Mouse (Mus musculus) lung, embryonic 14.5 days (tissue): ENCODE results near the gene 4931422A03Rik. TPM values are rescaled to one million over a fixed set of nuclear protein-coding genes. Genes with fewer than 3 reads are reported as not detected.

ENCODE experiments used
- ATAC-seq: fragments of 200-750 bp; cut with Nextera tagmentation; 2 replicates; pipeline ENCODE4 v1.8.0; 2017; ENCODE audit warnings: mild to moderate bottlenecking, moderate TSS enrichment, moderate library complexity; ENCODE audit not compliant: insufficient read depth
- DNase-seq: peaks from one replicate; pipeline ENCODE4 v3.0.0-alpha.2; 2015
- H3K27ac ChIP-seq: fragments of 300-500 bp; sonication (generic); 2 replicates; pipeline ENCODE4 v1.5.1; 2014; ENCODE audit warnings: low read depth, mild to moderate bottlenecking, moderate library complexity
- H3K27me3 ChIP-seq: fragments of 300-500 bp; sonication (generic); 2 replicates; pipeline ENCODE4 v1.6.1; 2014; ENCODE audit warnings: low read length, control low read depth; ENCODE audit not compliant: insufficient read depth
- H3K36me3 ChIP-seq: fragments of 300-500 bp; sonication (generic); 2 replicates; pipeline ENCODE4 v1.6.1; 2014; ENCODE audit warnings: control low read depth; ENCODE audit not compliant: insufficient read depth
- H3K4me1 ChIP-seq: fragments of 300-500 bp; sonication (generic); 2 replicates; pipeline ENCODE4 v1.6.1; 2014; ENCODE audit warnings: antibody characterized with exemption, control low read depth; ENCODE audit not compliant: insufficient read depth
- H3K4me2 ChIP-seq: fragments of 300-500 bp; sonication (generic); 2 replicates; pipeline ENCODE4 v1.6.1; 2014; ENCODE audit warnings: mild to moderate bottlenecking
- H3K4me3 ChIP-seq: fragments of 300-500 bp; sonication (generic); 2 replicates; pipeline ENCODE4 v1.5.1; 2014; ENCODE audit warnings: low read depth, low read length
- H3K9ac ChIP-seq: fragments of 300-500 bp; sonication (generic); 2 replicates; pipeline ENCODE4 v1.6.1; 2014
- H3K9me3 ChIP-seq: fragments of 300-500 bp; sonication (generic); 2 replicates; pipeline ENCODE4 v1.6.1; 2016; ENCODE audit warnings: low read depth, low read length, control low read depth
- CTCF ChIP-seq: IDR thresholded peaks from 2 replicates; pipeline ENCODE4 v1.5.1; 2016; ENCODE audit warnings: antibody characterized with exemption, low read depth
- WGBS: fragments of 180-500 bp; shearing (Covaris S2); extraction: QIAGEN DNeasy Blood & Tissue Kit; methylation state at CpG from one replicate; pipeline ENCODE4 v1.1.7; 2014; 5-methylcytosine and 5-hydroxymethylcytosine counted together
- polyA plus RNA-seq: library from polyadenylated mRNA; unstranded; fragments of >200 nt; fragmentation: Nextera tagmentation; extraction: Ambion mirVana; gene quantifications from 2 replicates; pipeline ENCODE4 v1.2.1, GENCODE M21; 2014

4931422A03Rik gene
- polyA plus RNA-seq, 1 experiment from 2014 or later = 2.1 TPM

DNA sequence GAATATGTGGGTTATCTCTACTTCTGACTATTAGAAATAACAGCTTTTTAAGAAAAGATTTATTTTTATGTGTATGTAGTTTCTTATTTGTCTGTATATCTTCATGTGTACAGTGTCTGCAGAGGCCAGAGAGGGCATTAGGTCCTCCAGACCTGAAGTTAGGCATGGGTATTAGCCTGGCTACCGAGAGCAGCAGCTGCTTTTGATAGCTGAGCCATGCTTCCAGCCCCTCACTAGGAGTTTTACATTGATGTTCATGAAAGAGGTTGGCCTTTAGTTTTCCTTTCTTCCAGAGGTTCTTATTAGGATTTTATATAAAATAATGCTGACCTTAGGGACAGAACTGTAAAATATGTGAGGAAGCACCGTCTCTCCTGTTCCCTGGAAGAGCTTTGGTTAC lies 10.1 kb upstream of the 4931422A03Rik start:
- H3K27me3 ChIP-seq = no peaks in the 10 kb centered on the region
- no peaks in the 10 kb centered on the region for H3K9me3 ChIP-seq
- no peak overlapping the region for H3K9ac ChIP-seq
- no peaks in the 10 kb centered on the region for H3K4me1 ChIP-seq
- no peak overlapping the region for H3K27ac ChIP-seq
- TF ChIP-seq CTCF = no peak
- WGBS = 79% methylated on average over 2 of the region's 2 CpGs
- DNase-seq (no peak), ATAC-seq (no peak)
- H3K4me3 ChIP-seq = no peak overlapping the region
- no peak overlapping the region for H3K4me2 ChIP-seq
- H3K36me3 ChIP-seq = peaks cover 55% of the 10 kb centered on the region

DNA sequence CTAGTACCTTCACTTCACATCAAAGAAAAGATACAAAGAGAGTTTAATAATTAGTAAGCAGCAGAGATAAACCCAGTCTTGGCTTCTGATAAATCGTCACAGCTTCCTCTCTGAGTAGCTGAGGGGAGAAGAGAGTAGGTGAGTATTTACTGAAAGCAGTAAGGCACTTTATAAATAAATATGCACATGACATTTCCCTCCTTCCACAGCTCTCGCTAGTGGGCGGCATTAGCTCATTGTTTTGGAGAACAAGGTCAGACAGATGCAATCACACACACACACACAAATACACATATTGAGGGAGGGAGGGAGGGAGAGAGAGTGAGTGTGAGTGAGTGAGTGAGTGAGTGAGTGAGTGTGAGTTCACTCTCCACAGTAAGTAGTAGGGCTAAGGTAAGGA lies 8.2 kb upstream of the 4931422A03Rik start:
- H3K9me3 ChIP-seq = no peaks in the 10 kb centered on the region
- no peak for ATAC-seq
- no peak overlapping the region for H3K27ac ChIP-seq
- DNase-seq = no peak
- no peaks in the 10 kb centered on the region for H3K4me1 ChIP-seq
- no peak overlapping the region for H3K9ac ChIP-seq
- no peak for TF ChIP-seq CTCF
- peaks cover 50% of the 10 kb centered on the region for H3K36me3 ChIP-seq
- no peak overlapping the region for H3K4me3 ChIP-seq
- WGBS = 37% methylated on average over 3 of the region's 3 CpGs
- no peaks in the 10 kb centered on the region for H3K27me3 ChIP-seq
- no peak overlapping the region for H3K4me2 ChIP-seq

DNA sequence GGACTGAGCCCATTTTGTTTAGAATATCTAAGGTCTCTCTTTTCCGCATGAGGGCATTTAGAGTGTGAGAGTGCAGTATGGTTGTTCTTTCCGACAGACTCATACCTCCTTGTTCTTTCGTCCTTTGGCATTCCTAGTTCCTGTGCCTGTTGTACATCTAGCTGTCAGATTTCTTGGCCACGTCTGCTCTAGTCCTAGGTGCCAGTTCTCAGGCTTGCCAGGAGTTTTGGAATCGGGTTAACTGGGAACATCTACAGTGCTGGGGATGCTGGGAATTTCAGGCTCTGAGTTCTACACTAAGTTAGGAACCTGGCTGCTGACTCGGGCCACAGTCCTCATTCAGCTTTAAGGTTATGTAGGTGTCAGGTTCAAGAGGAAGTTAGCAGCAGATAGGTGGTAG lies 7.4 kb upstream of the 4931422A03Rik start:
- ATAC-seq (no peak), DNase-seq (no peak)
- 80% methylated on average over 6 of the region's 6 CpGs for WGBS
- TF ChIP-seq CTCF = no peak
- Histone ChIP-seq H3K36me3 (peaks cover 50% of the 10 kb centered on the region), H3K4me2 (no peak overlapping the region), H3K27me3 (no peaks in the 10 kb centered on the region), H3K4me3 (no peak overlapping the region), H3K4me1 (no peaks in the 10 kb centered on the region), H3K27ac (no peak overlapping the region), H3K9me3 (no peaks in the 10 kb centered on the region), H3K9ac (no peak overlapping the region)

DNA sequence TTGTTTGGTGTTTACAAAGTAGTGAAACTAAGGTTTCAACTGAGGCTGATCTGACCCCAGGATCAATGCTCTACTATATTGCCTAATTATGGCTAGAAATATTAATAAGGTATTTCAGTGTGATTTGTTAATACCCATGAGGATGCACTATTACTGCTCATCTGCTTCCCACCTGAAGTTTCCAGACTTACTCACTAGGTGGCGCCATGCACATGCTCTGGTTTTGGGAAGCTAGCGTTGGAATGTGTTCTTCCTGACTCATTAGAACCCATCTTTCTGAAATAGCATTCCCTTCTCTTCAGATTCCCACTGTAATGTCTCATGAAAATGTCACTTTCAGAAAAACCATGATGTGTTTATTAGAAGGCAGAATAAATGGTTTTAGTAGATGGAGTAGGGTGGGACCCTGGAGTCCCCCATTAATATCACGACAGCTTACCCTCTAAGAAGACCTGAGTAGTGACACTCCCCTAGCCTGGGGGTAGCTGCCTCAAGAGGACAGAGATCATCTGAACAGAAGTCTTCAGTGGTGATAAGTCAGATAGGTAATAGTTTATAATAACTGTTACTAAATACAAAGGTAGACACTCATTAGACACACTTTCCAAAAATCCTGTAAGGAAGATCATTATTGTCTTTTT lies 6.8 kb upstream of the 4931422A03Rik start:
- H3K9me3 ChIP-seq = no peaks in the 10 kb centered on the region
- H3K9ac ChIP-seq = no peak overlapping the region
- H3K4me2 ChIP-seq = no peak overlapping the region
- H3K27ac ChIP-seq = no peak overlapping the region
- peak; percentile 93 for TF ChIP-seq CTCF
- peaks cover 48% of the 10 kb centered on the region for H3K36me3 ChIP-seq
- DNase-seq = peak; percentile 89
- H3K4me1 ChIP-seq = 0 out of 2 replicates have a peak, but pooled peaks cover under 1% of the 10 kb centered on the region
- no peak overlapping the region for H3K4me3 ChIP-seq
- ATAC-seq = 0 out of 2 replicates have a peak, but pooled peaks have one; percentile 54
- 31% methylated on average over 3 of the region's 3 CpGs for WGBS
- H3K27me3 ChIP-seq = no peaks in the 10 kb centered on the region

DNA sequence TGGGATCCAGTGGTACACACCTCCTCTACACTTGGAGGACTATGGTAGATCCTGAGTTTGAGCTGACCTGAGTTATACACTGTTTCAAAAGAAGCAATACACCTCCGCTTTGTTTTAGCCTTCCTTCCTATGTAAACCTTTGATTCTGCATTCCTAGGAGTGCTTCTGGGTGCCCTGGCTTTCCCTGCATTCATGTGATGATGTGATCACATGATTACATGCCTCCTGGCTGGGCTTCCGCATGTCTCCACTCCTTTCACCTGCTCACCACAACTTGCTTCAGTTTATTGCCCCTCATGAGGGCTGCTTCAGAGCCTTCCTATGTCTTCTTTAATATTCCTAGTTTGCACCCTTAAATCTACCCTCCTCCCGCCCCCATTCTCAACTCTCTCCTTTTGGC lies 3.9 kb upstream of the 4931422A03Rik start:
- TF ChIP-seq CTCF = no peak
- no peaks in the 10 kb centered on the region for H3K9me3 ChIP-seq
- no peak overlapping the region for H3K4me3 ChIP-seq
- H3K9ac ChIP-seq = no peak overlapping the region
- H3K36me3 ChIP-seq = peaks cover 30% of the 10 kb centered on the region
- H3K4me1 ChIP-seq = 0 out of 2 replicates have a peak, but pooled peaks cover 2% of the 10 kb centered on the region
- H3K27me3 ChIP-seq = no peaks in the 10 kb centered on the region
- 91% methylated on average over 3 of the region's 3 CpGs for WGBS
- DNase-seq = no peak
- no peak overlapping the region for H3K27ac ChIP-seq
- no peak for ATAC-seq
- no peak overlapping the region for H3K4me2 ChIP-seq

DNA sequence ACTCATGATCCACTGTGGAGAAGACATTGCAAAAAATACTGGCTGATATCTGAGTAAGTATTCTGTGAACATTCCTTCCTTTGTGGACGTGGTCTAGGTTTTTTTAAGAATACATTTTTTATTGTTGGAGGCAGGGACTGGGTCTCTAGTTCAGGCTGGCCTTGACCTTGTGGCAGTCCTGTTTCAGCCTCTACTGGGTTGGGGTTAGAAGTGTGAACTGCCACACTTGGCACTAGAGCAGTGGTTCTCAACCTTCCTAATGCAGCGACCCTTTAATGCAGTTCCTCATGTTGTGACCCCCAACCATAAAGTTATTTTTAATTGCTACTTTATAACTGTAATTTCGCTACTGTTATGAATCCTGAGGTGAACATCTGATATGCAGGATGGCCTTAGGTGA lies 2.2 kb upstream of the 4931422A03Rik start:
- no peak overlapping the region for H3K4me2 ChIP-seq
- no peaks in the 10 kb centered on the region for H3K9me3 ChIP-seq
- DNase-seq (no peak), ATAC-seq (no peak)
- H3K4me3 ChIP-seq = no peak overlapping the region
- H3K36me3 ChIP-seq = peaks cover 14% of the 10 kb centered on the region
- no peak overlapping the region for H3K27ac ChIP-seq
- 74% methylated on average over 3 of the region's 3 CpGs for WGBS
- no peaks in the 10 kb centered on the region for H3K27me3 ChIP-seq
- no peak for TF ChIP-seq CTCF
- no peak overlapping the region for H3K9ac ChIP-seq
- 0 out of 2 replicates have a peak, but pooled peaks cover 2% of the 10 kb centered on the region for H3K4me1 ChIP-seq

DNA sequence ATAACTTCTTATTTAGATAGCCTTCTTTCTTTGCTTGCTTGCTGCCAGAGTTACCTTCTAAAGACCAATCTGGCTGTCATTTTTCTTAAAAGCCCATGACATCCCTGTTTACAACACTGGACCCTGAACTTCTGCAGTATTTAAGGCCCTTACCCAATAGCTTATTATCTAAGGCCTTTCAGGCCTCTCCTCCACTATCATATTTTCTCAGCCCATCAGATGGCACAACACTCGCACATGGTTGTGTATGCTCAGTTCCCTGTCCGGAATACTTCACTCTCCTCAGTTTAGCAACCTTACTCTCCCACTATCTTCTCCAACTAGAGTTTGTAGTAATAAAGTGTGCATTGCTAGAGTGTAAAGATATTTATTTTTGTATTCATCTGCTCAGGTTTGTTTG lies 913 bp upstream of the 4931422A03Rik start:
- Histone ChIP-seq H3K9me3 (no peaks in the 10 kb centered on the region), H3K4me3 (peak overlapping the region; percentile 95), H3K27ac (no peak overlapping the region), H3K9ac (peak overlapping the region; percentile 89; the same call in 1 of the 2 replicates), H3K36me3 (peaks cover 8% of the 10 kb centered on the region; the same call in 1 of the 2 replicates), H3K27me3 (no peaks in the 10 kb centered on the region), H3K4me2 (peak overlapping the region; percentile 77), H3K4me1 (0 out of 2 replicates have a peak, but pooled peaks cover 2% of the 10 kb centered on the region)
- ATAC-seq = no peak
- DNase-seq = no peak
- no peak for TF ChIP-seq CTCF
- 47% methylated on average over 2 of the region's 2 CpGs for WGBS
